Mouse (Mus musculus) heart, postnatal 0 days (tissue): ENCODE data around the gene Ano1. TPM values are rescaled to one million over a fixed set of nuclear protein-coding genes. Genes with fewer than 3 reads are reported as not detected.

Experiments
- ATAC-seq: fragments of 200-750 bp; cut with Nextera tagmentation; 2 replicates; pipeline ENCODE4 v1.8.0; 2017; ENCODE audit warnings: low read depth, moderate number of reproducible peaks, moderate library complexity; ENCODE audit not compliant: insufficient read depth
- DNase-seq: peaks from one replicate; pipeline ENCODE4 v3.0.0-alpha.2; 2016; ENCODE audit warnings: low spot score
- H3K27ac ChIP-seq: fragments of 300-500 bp; sonication (generic); 2 replicates; pipeline ENCODE4 v1.5.1; 2014; ENCODE audit warnings: low read depth, mild to moderate bottlenecking
- H3K27me3 ChIP-seq: fragments of 300-500 bp; sonication (generic); 2 replicates; pipeline ENCODE4 v1.6.1; 2014; ENCODE audit warnings: low read length, mixed read lengths; ENCODE audit not compliant: control insufficient read depth, insufficient read depth
- H3K36me3 ChIP-seq: fragments of 300-500 bp; sonication (generic); replicated peaks from 2 replicates; pipeline ENCODE4 v1.6.1; 2014; ENCODE audit warnings: low read length, mixed read lengths; ENCODE audit not compliant: control insufficient read depth, insufficient read depth
- H3K4me1 ChIP-seq: fragments of 300-500 bp; sonication (generic); 2 replicates; pipeline ENCODE4 v1.6.1; 2014; ENCODE audit warnings: antibody characterized with exemption; ENCODE audit not compliant: control insufficient read depth, insufficient read depth
- H3K4me2 ChIP-seq: fragments of 300-500 bp; sonication (generic); 2 replicates; pipeline ENCODE4 v1.6.1; 2014; ENCODE audit warnings: low read depth, mild to moderate bottlenecking, low read length, moderate library complexity
- H3K4me3 ChIP-seq: fragments of 300-500 bp; sonication (generic); 2 replicates; pipeline ENCODE4 v1.5.1; 2014; ENCODE audit warnings: low read depth, low read length
- H3K9ac ChIP-seq: fragments of 300-500 bp; sonication (generic); replicated peaks from 2 replicates; pipeline ENCODE4 v1.6.1; 2014; ENCODE audit warnings: low read depth, low read length, mixed read lengths
- H3K9me3 ChIP-seq: fragments of 300-500 bp; sonication (generic); replicated peaks from 2 replicates; pipeline ENCODE4 v1.6.1; 2016; ENCODE audit warnings: low read length; ENCODE audit not compliant: control insufficient read depth
- CTCF ChIP-seq: IDR thresholded peaks from 2 replicates; pipeline ENCODE4 v1.5.1; 2016; ENCODE audit warnings: antibody characterized with exemption, control low read depth, low read depth
- EP300 ChIP-seq: IDR thresholded peaks from 2 replicates; pipeline ENCODE4 v1.6.1; 2016; ENCODE audit warnings: antibody characterized with exemption, low read depth
- WGBS: fragments of 180-500 bp; shearing (Covaris S2); extraction: QIAGEN DNeasy Blood & Tissue Kit; methylation state at CpG from one replicate; pipeline ENCODE4 v1.1.7; 2014; 5-methylcytosine and 5-hydroxymethylcytosine counted together
- polyA plus RNA-seq: library from polyadenylated mRNA; unstranded; fragments of >200 nt; fragmentation: Nextera tagmentation; extraction: Ambion mirVana; gene quantifications from 2 replicates; pipeline ENCODE4 v1.2.1, GENCODE M21; 2015
- total RNA-seq: library from RNA; depleted of rRNA; stranded (reverse); fragments of >200 nt; gene quantifications from 2 replicates; pipeline ENCODE4 v1.2.3, GENCODE M21; 2014; ENCODE audit warnings: low replicate concordance; rRNA removed

Ano1 gene
- total and polyA plus RNA-seq, 2 experiments from 2014 or later, result 4.4 to 11.1 TPM

- 30% methylated on average over 3 of the region's 3 CpGs for WGBS
- no peak for TF ChIP-seq CTCF
- TF ChIP-seq EP300, result peak; percentile 78
- peaks cover 15% of the 10 kb centered on the region for H3K4me1 ChIP-seq
- DNase-seq, result peak; percentile 77
- no peak overlapping the region for H3K4me2 ChIP-seq
- H3K27ac ChIP-seq, result peak overlapping the region; percentile 94
- peaks cover 21% of the 10 kb centered on the region for H3K36me3 ChIP-seq
- no peak overlapping the region for H3K9ac ChIP-seq
- no peaks in the 10 kb centered on the region for H3K27me3 ChIP-seq
- H3K9me3 ChIP-seq, result no peaks in the 10 kb centered on the region
- ATAC-seq, result peak; percentile 96
- H3K4me3 ChIP-seq, result no peak overlapping the region
These were observed 206.5 kb downstream of the Ano1 start for GRCm38 (mm10) chr7:144545231-144545630.

- 75% methylated on average over 5 of the region's 5 CpGs for WGBS
- H3K9ac ChIP-seq, result no peak overlapping the region
- H3K4me2 ChIP-seq, result no peak overlapping the region
- DNase-seq, result no peak
- no peaks in the 10 kb centered on the region for H3K9me3 ChIP-seq
- no peak for ATAC-seq
- no peak overlapping the region for H3K27ac ChIP-seq
- peaks cover 12% of the 10 kb centered on the region; the same call in 1 of the 2 replicates for H3K36me3 ChIP-seq
- H3K27me3 ChIP-seq, result no peaks in the 10 kb centered on the region
- peaks cover 43% of the 10 kb centered on the region for H3K4me1 ChIP-seq
- H3K4me3 ChIP-seq, result no peak overlapping the region
- no peak for TF ChIP-seq CTCF
- no peak for TF ChIP-seq EP300
These were observed 210.4 kb downstream of the Ano1 start for GRCm38 (mm10) chr7:144541351-144541750.

- ATAC-seq, result no peak
- Histone ChIP-seq H3K27ac (peak overlapping the region; percentile 46), H3K9ac (no peak overlapping the region), H3K4me3 (no peak overlapping the region), H3K4me1 (peaks cover 28% of the 10 kb centered on the region), H3K27me3 (no peaks in the 10 kb centered on the region), H3K4me2 (no peak overlapping the region), H3K36me3 (peaks cover 16% of the 10 kb centered on the region; the same call in 1 of the 2 replicates), H3K9me3 (no peaks in the 10 kb centered on the region)
- TF ChIP-seq CTCF (no peak), EP300 (no peak)
- DNase-seq, result no peak
- 48% methylated on average over 2 of the region's 2 CpGs for WGBS
These were observed 212.6 kb downstream of the Ano1 start for GRCm38 (mm10) chr7:144539146-144539545.

Other genes starting within 250 kb of the Ano1 start
- gene Ppfia1, start 198.2 kb downstream of the Ano1 start, total RNA-seq, result 33.5 and 43.5 TPM in 2 replicates
- 15.6 and 18.6 TPM in 2 replicates for gene Ppfia1, start 198.2 kb downstream of the Ano1 start, polyA plus RNA-seq
- 5.2 and 7.4 TPM in 2 replicates for gene Fadd, start 169.5 kb downstream of the Ano1 start, total RNA-seq
- 10.6 and 11.3 TPM in 2 replicates for gene Fadd, start 169.5 kb downstream of the Ano1 start, polyA plus RNA-seq
- gene Fgf3, start 86.1 kb upstream of the Ano1 start, total RNA-seq, result not detected in 2 replicates
- not detected in 2 replicates for gene Fgf3, start 86.1 kb upstream of the Ano1 start, polyA plus RNA-seq
- gene Fgf4, start 95.4 kb upstream of the Ano1 start, total RNA-seq, result not detected in 2 replicates
- not detected in 2 replicates for gene Fgf4, start 95.4 kb upstream of the Ano1 start, polyA plus RNA-seq
- not detected in 2 replicates for gene Fgf15, start 144.6 kb upstream of the Ano1 start, total RNA-seq
- not detected in 2 replicates for gene Fgf15, start 144.6 kb upstream of the Ano1 start, polyA plus RNA-seq
- gene LTO1, start 163.1 kb upstream of the Ano1 start, total RNA-seq, result 5.5 and 15.5 TPM in 2 replicates
- 13.6 and 17.6 TPM in 2 replicates for gene LTO1, start 163.1 kb upstream of the Ano1 start, polyA plus RNA-seq
- 68.2 and 70.0 TPM in 2 replicates for gene Ccnd1, start 188.0 kb upstream of the Ano1 start, total RNA-seq
- gene Ccnd1, start 188.0 kb upstream of the Ano1 start, polyA plus RNA-seq, result 58.9 and 61.7 TPM in 2 replicates